Mouse (Mus musculus) cerebellum, postnatal 25 days (tissue): ENCODE measurements around the gene Ssrp1.

ENCODE experiments used
- DNase-seq, 2 experiments: peaks; one replicate each; pipeline ENCODE4 v3.0.0; 2021; ENCODE audit warnings: mixed read lengths in 2 of 2

The Ssrp1 gene

DNA sequence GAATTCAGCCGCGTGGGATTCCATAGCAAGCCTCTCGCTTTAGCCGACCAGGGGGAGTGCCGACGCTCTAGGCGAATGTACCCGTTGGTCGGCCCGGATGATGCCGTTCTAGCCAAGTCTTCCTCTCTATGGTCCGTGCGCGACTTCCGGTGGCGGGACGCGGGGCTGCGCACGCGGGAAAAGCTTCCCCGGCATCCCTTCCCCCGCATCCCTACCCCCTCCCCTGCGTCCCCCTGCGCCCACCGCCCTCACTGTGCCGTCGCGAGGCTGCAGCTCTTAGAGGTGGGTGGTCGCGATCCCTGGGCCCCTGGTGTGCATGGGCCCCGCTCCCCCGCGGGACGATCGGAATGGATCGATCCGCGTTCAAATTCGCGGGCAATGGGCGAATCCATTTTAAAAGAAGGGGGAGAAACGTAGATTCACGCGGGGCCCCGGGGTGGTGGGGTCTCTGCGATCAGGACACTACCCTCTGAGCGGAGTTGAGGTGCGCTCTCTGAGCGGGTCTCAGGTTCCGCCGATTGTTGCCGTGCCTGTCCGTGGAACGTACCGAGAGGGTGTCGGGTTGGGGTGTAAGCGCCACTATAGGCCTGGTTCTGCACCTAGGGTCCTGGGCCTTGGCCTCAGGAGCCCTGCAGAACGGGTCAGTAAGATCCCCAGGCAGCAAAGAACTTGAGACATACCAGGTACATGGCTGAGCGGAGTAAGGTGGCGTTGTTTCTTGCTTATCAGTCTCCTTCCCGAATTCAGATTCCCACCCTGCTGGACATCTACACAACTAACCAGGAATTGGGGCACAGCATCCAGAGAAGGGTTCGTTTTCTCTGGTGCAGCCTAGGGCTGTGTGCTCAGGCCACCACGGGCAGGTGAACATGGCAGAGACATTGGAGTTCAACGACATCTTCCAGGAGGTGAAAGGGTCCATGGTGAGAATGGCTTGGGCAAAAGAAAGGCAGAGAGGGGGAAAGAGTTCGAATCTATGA lies at the start of gene Ssrp1, which contains the start of gene P2rx3:
Ssrp1 (plus strand) TSS at position 188 of the 980 bp plus-strand sequence.
P2rx3 (minus strand) TSS at position 416 of the 980 bp plus-strand sequence.
- DNase-seq, result peak; percentile 91 to 95

GRCm38 (mm10) chr2:84987930-84988329 lies 49.1 kb upstream of the Ssrp1 start, which contains the start of gene Prg3:
Gene Prg3, plus strand, starts transcription at chr2:84988215.
- DNase-seq, result no peak

GRCm38 (mm10) chr2:84996376-84996775 lies 40.7 kb upstream of the Ssrp1 start:
- no peak for DNase-seq

GRCm38 (mm10) chr2:84999486-85000181 lies 37.4 kb upstream of the Ssrp1 start:
- DNase-seq, result no peak

- DNase-seq, result no peak
These were observed 35.5 kb upstream of the Ssrp1 start for GRCm38 (mm10) chr2:85001497-85001896.

- no peak for DNase-seq
These were observed 34.5 kb upstream of the Ssrp1 start for GRCm38 (mm10) chr2:85002575-85002974.

GRCm38 (mm10) chr2:85004341-85004740 lies 32.7 kb upstream of the Ssrp1 start:
- DNase-seq, result no peak

DNA sequence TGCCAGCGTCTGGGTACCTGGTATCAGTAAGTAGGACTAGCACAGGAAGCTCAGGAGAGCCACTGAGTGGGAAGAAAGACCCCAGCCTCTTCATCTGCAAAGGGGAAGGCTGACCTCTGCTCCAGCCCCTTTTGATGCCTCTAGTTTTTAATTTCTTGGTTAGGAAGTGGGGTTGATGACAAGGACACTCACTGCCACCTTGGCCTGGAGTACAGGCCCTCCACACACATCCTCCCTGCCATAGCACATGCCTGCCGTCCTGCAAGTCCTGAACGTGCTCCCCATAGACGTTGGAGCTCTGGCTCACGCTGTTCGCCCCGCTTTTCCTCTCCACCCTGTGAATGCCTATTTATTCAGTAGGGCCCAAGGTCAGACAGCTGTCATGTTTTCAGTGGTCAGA lies 30.4 kb upstream of the Ssrp1 start:
- no peak for DNase-seq

DNA sequence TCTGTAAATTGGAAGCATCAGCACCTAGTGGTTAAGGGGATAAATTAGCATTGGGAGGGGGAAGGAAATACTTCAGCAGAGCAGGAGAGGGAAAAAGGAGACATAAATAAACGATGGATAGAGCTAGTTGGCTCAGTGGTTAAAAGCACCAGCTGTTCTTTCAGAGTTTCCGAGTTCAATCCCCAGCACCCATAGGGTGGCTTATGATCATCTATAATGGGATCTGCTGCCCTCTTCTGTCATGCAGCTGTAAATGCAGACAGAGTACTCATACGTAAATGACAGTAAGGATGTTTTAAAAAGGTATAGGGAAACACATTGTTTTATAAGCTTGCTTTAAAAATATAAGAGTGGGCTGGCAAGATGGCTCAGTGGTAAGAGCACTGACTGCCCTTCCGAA lies 29.3 kb upstream of the Ssrp1 start:
- peak in 1 of 2 experiments; percentile 10 for DNase-seq

- no peak for DNase-seq
These were observed 27.8 kb upstream of the Ssrp1 start for GRCm38 (mm10) chr2:85009212-85009611.

DNA sequence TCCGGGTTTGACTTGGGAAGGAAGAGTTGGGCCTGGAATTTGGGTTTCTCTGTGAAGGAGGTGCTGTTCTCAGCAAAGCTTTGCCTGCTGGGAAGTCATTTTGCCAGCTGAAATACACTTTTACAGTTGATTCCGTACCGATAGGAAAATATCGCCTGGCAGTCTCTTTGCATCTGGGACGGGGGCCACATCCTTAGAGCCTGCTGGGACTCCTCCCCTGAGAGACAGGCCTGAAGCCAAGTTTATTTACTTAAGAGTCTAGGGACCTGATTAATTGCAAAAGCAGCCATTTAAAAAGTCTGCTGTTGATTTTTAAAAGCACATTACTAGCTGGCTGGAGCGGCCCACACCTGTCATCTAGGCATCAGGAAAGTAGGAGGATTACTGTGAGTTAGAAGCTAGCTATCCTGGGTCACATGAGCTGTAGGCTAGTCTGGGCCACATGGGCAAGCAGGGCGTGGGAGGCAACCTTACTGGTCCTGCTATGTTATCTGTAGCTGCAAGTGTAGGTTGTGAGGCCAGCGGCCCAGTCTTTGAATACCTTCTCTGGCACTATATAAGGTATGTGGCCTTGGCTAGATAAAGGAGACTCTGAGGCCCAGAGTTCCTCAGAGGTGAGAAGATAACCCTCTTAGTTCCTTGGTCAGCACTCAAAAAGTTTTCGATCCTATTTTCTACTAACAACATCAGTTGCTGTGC lies 25.0 kb upstream of the Ssrp1 start:
- no peak for DNase-seq

DNA sequence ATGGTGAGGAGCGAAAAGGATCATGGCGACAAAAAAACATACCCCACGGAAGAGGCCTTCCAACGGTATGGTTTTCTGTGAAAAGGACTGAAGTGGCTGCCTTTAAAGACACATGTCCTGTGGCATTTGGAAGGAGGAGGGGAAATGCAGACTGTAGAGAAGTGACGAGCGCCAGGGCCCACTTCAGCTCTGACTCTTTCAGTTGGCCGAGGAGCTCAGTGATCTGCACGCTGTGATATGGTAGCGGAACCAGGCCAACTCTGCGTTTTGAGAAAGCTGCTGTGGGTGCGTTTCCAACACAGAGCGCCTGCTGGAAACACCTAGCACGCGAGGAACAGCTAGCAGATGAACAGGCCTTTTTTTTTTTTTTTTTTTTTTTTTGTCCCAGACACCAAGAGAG lies 24.4 kb upstream of the Ssrp1 start:
- no peak for DNase-seq

GRCm38 (mm10) chr2:85013826-85014587 lies 23.0 kb upstream of the Ssrp1 start:
- no peak for DNase-seq

GRCm38 (mm10) chr2:85014588-85014982 lies 22.4 kb upstream of the Ssrp1 start:
- DNase-seq, result no peak

DNA sequence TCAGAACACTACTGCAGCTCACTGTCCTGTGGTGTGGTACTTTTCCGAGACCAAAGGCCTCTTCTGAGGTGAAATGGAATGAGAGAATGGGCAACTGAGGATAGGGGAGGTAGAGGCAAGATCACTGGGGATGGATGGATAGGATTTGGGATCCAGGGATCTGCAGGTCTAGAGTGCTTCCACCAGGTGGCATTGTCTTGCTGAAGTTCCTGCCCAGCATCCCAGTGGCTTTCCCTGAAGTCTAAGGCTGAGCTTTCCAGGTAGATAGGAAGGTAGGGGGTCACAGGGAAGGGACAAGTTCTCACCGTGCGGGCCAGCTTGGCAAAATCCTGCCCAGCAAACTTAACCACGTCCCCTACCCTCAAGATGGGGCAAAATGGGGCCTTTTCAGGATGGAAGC lies 15.0 kb upstream of the Ssrp1 start:
- DNase-seq, result no peak

DNA sequence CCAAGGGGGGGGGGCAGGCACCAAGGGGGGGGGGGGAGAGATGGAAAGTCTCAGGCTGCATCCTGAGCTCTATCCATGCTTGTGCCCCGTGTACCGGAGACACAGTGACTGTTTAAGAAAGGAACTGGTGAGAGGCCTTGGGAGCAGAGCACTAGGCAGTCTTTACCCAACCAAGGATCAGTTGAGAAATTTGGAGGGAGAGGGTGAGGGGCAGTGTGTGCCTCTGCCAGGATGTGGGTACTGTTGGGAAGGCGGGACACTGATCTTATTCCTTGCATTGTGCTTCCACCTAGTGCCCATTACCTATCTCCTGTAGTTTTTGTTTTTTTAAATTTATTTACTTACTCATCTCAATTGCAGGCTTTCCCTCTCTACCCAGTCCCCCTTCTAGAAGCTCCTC lies 10.9 kb upstream of the Ssrp1 start:
- no peak for DNase-seq

GRCm38 (mm10) chr2:85027281-85027680 lies 9.8 kb upstream of the Ssrp1 start:
- no peak for DNase-seq

DNA sequence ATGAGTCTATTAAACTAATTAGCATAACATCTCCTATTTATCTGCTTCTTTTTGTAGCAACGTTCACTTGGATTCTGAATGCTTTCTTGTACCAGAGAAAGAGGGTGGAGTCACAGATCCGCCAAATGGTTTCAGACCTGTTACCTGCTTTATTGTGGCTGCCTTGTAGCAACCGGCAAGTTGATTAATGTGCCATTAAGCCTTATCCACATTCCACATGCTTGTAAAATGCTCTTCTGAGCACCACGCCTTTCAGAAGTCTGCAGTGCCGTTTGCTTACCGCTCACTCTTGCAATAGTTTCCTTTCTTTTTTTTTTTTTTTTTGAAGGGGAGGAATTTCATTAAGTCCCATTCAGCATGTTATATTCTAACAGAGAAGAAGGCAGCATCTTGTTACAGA lies 7.1 kb upstream of the Ssrp1 start:
- no peak for DNase-seq

DNA sequence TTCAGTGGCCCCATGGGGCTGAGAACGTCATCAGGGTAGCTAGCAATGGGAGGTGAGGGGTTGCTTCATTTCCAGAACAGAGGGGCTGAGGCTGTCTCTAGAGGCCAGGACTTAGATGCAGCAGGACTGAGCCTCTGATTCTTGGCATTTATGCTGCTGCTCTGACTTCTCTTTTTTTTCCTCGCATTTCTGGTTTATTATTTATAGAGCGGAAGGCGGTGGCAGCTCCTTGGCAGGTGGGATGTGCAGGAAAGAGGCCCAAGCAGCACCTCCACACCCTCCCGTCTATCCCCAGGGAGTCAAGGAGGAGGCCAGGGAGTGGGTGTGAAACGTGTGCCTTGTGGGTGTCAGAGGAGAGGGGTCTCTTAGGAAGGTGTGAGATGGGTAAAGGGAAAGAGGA lies 6.0 kb upstream of the Ssrp1 start:
- no peak for DNase-seq

GRCm38 (mm10) chr2:85033121-85033520 lies 3.9 kb upstream of the Ssrp1 start:
- DNase-seq, result no peak

DNA sequence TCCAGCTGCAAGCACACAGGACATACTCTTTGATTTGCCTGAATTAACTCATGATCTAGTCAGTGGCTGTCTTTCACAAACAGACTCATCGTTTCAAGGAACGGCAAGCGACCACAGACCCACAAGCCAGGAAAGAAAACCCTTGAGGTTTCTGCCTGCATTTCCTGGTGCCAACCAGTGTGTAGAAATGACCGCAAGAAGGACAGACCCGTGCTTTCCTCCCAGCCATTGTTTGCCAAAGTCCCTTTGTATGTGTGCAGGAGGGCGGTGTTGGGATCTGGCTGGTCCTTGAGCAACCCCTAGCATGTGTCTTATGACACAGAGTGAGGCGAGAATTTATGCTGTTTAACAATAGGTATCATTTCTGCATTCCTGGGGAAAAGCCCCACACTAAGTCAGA lies 2.9 kb upstream of the Ssrp1 start:
- no peak for DNase-seq

DNA sequence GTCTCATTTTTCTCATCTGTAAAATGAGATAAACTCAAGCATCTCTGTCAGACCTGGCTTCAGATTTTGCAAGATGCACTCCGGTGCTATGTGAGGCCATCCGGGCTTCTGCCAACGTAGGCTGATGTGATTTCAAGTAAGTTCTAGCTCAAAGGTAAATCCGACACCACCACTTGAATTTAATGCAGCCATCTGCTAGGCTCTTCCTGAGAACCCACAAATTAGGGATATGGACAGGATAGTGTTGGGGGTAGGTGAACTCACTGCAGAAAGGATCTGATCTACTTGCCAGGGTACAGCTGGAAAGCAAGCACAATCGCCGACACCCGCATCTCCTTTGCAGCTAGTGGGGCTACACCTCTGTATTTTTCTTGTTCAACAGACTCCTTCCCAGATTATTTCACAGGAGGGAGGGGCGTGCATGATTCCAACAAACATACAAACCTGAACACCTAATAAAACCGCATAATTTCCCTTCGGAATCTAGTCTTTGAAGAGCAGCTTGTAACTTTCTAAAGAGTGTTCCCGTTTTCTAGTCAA lies 457 bp upstream of the Ssrp1 start:
- no peak for DNase-seq
